Mouse (Mus musculus) kidney, embryonic 15.5 days (tissue): Measurements from ENCODE around the gene Tmcc2. TPM values are rescaled to one million over a fixed set of nuclear protein-coding genes. Genes with fewer than 3 reads are reported as not detected.
A peak's percentile ranks its signal among the peaks of the same experiment; 100 is the strongest.

Experiments
- ATAC-seq: fragments of 200-750 bp; cut with Nextera tagmentation; replicated peaks from 2 replicates; pipeline ENCODE4 v1.8.0; 2017; ENCODE audit warnings: moderate TSS enrichment; ENCODE audit not compliant: low FRiP score
- H3K27ac ChIP-seq: fragments of 300-500 bp; sonication (generic); 2 replicates; pipeline ENCODE4 v1.5.1; 2015; ENCODE audit warnings: mild to moderate bottlenecking, inconsistent platforms
- H3K27me3 ChIP-seq: fragments of 300-500 bp; sonication (generic); 2 replicates; pipeline ENCODE4 v1.6.1; 2015; ENCODE audit warnings: inconsistent platforms
- H3K36me3 ChIP-seq: fragments of 300-500 bp; sonication (generic); 2 replicates; pipeline ENCODE4 v1.6.1; 2015; ENCODE audit warnings: inconsistent platforms
- H3K4me1 ChIP-seq: fragments of 300-500 bp; sonication (generic); 2 replicates; pipeline ENCODE4 v1.6.1; 2015; ENCODE audit warnings: inconsistent platforms
- H3K4me2 ChIP-seq: fragments of 300-500 bp; sonication (generic); 2 replicates; pipeline ENCODE4 v1.6.1; 2015; ENCODE audit warnings: moderate library complexity, mild to moderate bottlenecking, inconsistent platforms
- H3K4me3 ChIP-seq: fragments of 300-500 bp; sonication (generic); replicated peaks from 2 replicates; pipeline ENCODE4 v1.5.1; 2015; ENCODE audit warnings: mild to moderate bottlenecking, inconsistent platforms
- H3K9ac ChIP-seq: fragments of 300-500 bp; sonication (generic); 2 replicates; pipeline ENCODE4 v1.6.1; 2015; ENCODE audit warnings: mild to moderate bottlenecking, inconsistent platforms
- H3K9me3 ChIP-seq: fragments of 300-500 bp; sonication (generic); replicated peaks from 2 replicates; pipeline ENCODE4 v1.6.1; 2016; ENCODE audit warnings: inconsistent platforms
- WGBS: fragments of 180-500 bp; shearing (Covaris S2); methylation state at CpG from one replicate; pipeline ENCODE4 v1.1.7; 2015; ENCODE audit warnings: mixed read lengths; 5-methylcytosine and 5-hydroxymethylcytosine counted together
- polyA plus RNA-seq: library from polyadenylated mRNA; unstranded; fragments of >200 nt; fragmentation: Nextera tagmentation; extraction: Ambion mirVana; gene quantifications from 2 replicates; pipeline ENCODE4 v1.2.1, GENCODE M21; 2015

Gene Tmcc2
- polyA plus RNA-seq, 1 experiment from 2014 or later, result 15.5 TPM

- H3K9me3 ChIP-seq, result no peaks in the 10 kb centered on the region
- ATAC-seq, result no peak
- H3K27ac ChIP-seq, result no peak overlapping the region
- no peak overlapping the region for H3K9ac ChIP-seq
- H3K4me3 ChIP-seq, result no peak overlapping the region
- no peaks in the 10 kb centered on the region for H3K36me3 ChIP-seq
- peaks cover 45% of the 10 kb centered on the region for H3K4me1 ChIP-seq
- peaks cover 26% of the 10 kb centered on the region for H3K27me3 ChIP-seq
- 83% methylated on average over 4 of the region's 4 CpGs for WGBS
- peak overlapping the region; percentile 1 for H3K4me2 ChIP-seq
Measured at GRCm38 (mm10) chr1:132317413-132317812, 73.7 kb downstream of the Tmcc2 start.

GRCm38 (mm10) chr1:132316625-132316994, 74.5 kb downstream of the Tmcc2 start:
- 39% methylated on average over 7 of the region's 7 CpGs for WGBS
- peak overlapping the region; percentile 58 for H3K4me3 ChIP-seq
- no peaks in the 10 kb centered on the region for H3K36me3 ChIP-seq
- peaks cover 47% of the 10 kb centered on the region for H3K4me1 ChIP-seq
- no peak for ATAC-seq
- H3K9me3 ChIP-seq, result no peaks in the 10 kb centered on the region
- H3K4me2 ChIP-seq, result peak overlapping the region; percentile 96
- H3K27me3 ChIP-seq, result peaks cover 26% of the 10 kb centered on the region
- no peak overlapping the region for H3K27ac ChIP-seq
- peak overlapping the region; percentile 50; the same call in 1 of the 2 replicates for H3K9ac ChIP-seq

- Histone ChIP-seq H3K4me2 (peak within 1 kb of the TSS; percentile 96), H3K9me3 (no peaks in the 10 kb centered on the region), H3K27ac (no peak within 1 kb of the TSS), H3K27me3 (peaks cover 26% of the 10 kb centered on the region), H3K4me3 (peak within 1 kb of the TSS; percentile 58), H3K36me3 (no peaks in the 10 kb centered on the region), H3K4me1 (peaks cover 52% of the 10 kb centered on the region), H3K9ac (peak within 1 kb of the TSS; percentile 50)
- ATAC-seq, result peak; percentile 81
- under 1% methylated on average over 67 of the region's 67 CpGs for WGBS
Measured at GRCm38 (mm10) chr1:132315889-132316624, 75.0 kb downstream of the Tmcc2 start, which contains the start of gene Nuak2. Gene Nuak2, plus strand, starts transcription at chr1:132316126.

- no peak overlapping the region for H3K4me2 ChIP-seq
- peak; percentile 54; the same call in 1 of the 2 replicates for ATAC-seq
- peaks cover 28% of the 10 kb centered on the region for H3K27me3 ChIP-seq
- 58% methylated on average over 3 of the region's 3 CpGs for WGBS
- H3K9me3 ChIP-seq, result no peaks in the 10 kb centered on the region
- no peaks in the 10 kb centered on the region for H3K36me3 ChIP-seq
- H3K9ac ChIP-seq, result no peak overlapping the region
- no peak overlapping the region for H3K27ac ChIP-seq
- H3K4me1 ChIP-seq, result peaks cover 43% of the 10 kb centered on the region
- no peak overlapping the region for H3K4me3 ChIP-seq
Measured at GRCm38 (mm10) chr1:132312703-132313102, 78.4 kb downstream of the Tmcc2 start.

- Histone ChIP-seq H3K27me3 (peaks cover 26% of the 10 kb centered on the region), H3K4me3 (no peak overlapping the region), H3K9ac (no peak overlapping the region), H3K36me3 (no peaks in the 10 kb centered on the region), H3K27ac (no peak overlapping the region), H3K9me3 (no peaks in the 10 kb centered on the region), H3K4me1 (peaks cover 43% of the 10 kb centered on the region), H3K4me2 (no peak overlapping the region)
- ATAC-seq, result no peak
- 57% methylated on average over 2 of the region's 2 CpGs for WGBS
Measured at GRCm38 (mm10) chr1:132312043-132312442, 79.0 kb downstream of the Tmcc2 start.

GRCm38 (mm10) chr1:132311174-132311859, 79.8 kb downstream of the Tmcc2 start:
- Histone ChIP-seq H3K4me2 (no peak overlapping the region), H3K36me3 (no peaks in the 10 kb centered on the region), H3K4me1 (peaks cover 42% of the 10 kb centered on the region), H3K4me3 (no peak overlapping the region), H3K9me3 (no peaks in the 10 kb centered on the region), H3K27ac (no peak overlapping the region), H3K9ac (no peak overlapping the region), H3K27me3 (peaks cover 24% of the 10 kb centered on the region)
- ATAC-seq, result no peak
- 49% methylated on average over 10 of the region's 10 CpGs for WGBS

GRCm38 (mm10) chr1:132310754-132311153, 80.3 kb downstream of the Tmcc2 start:
- 62% methylated on average over 7 of the region's 7 CpGs for WGBS
- H3K4me2 ChIP-seq, result no peak overlapping the region
- ATAC-seq, result no peak
- no peak overlapping the region for H3K27ac ChIP-seq
- no peaks in the 10 kb centered on the region for H3K36me3 ChIP-seq
- H3K4me1 ChIP-seq, result peaks cover 36% of the 10 kb centered on the region
- peaks cover 20% of the 10 kb centered on the region for H3K27me3 ChIP-seq
- H3K9ac ChIP-seq, result no peak overlapping the region
- H3K4me3 ChIP-seq, result no peak overlapping the region
- no peaks in the 10 kb centered on the region for H3K9me3 ChIP-seq

GRCm38 (mm10) chr1:132308674-132309073, 82.4 kb downstream of the Tmcc2 start:
- 86% methylated on average over 7 of the region's 7 CpGs for WGBS
- Histone ChIP-seq H3K4me1 (peaks cover 31% of the 10 kb centered on the region), H3K4me2 (no peak overlapping the region), H3K9me3 (no peaks in the 10 kb centered on the region), H3K27ac (no peak overlapping the region), H3K27me3 (peaks cover 6% of the 10 kb centered on the region; the same call in 1 of the 2 replicates), H3K4me3 (no peak overlapping the region), H3K36me3 (no peaks in the 10 kb centered on the region), H3K9ac (no peak overlapping the region)
- no peak for ATAC-seq

- no peak overlapping the region for H3K27ac ChIP-seq
- H3K4me2 ChIP-seq, result no peak overlapping the region
- WGBS, result 89% methylated on average over 6 of the region's 6 CpGs
Measured at GRCm38 (mm10) chr1:132307962-132308361, 83.1 kb downstream of the Tmcc2 start.

GRCm38 (mm10) chr1:132306808-132307207, 84.3 kb downstream of the Tmcc2 start:
- WGBS, result 21% methylated on average over 4 of the region's 4 CpGs

More at GRCm38 (mm10) chr1:132307962-132308361, 83.1 kb downstream of the Tmcc2 start:
- Histone ChIP-seq H3K9me3 (no peaks in the 10 kb centered on the region), H3K9ac (no peak overlapping the region), H3K4me3 (no peak overlapping the region), H3K4me1 (peaks cover 29% of the 10 kb centered on the region), H3K27me3 (peaks cover 6% of the 10 kb centered on the region; the same call in 1 of the 2 replicates), H3K36me3 (no peaks in the 10 kb centered on the region)
- ATAC-seq, result no peak

More at GRCm38 (mm10) chr1:132306808-132307207, 84.3 kb downstream of the Tmcc2 start:
- Histone ChIP-seq H3K4me1 (peaks cover 19% of the 10 kb centered on the region), H3K36me3 (no peaks in the 10 kb centered on the region), H3K27ac (no peak overlapping the region), H3K27me3 (peaks cover 10% of the 10 kb centered on the region), H3K9me3 (no peaks in the 10 kb centered on the region), H3K4me3 (no peak overlapping the region), H3K4me2 (no peak overlapping the region), H3K9ac (no peak overlapping the region)
- no peak for ATAC-seq
